Mouse (Mus musculus): ENCODE data around the gene Apbb1ip.

The Apbb1ip gene

DNA sequence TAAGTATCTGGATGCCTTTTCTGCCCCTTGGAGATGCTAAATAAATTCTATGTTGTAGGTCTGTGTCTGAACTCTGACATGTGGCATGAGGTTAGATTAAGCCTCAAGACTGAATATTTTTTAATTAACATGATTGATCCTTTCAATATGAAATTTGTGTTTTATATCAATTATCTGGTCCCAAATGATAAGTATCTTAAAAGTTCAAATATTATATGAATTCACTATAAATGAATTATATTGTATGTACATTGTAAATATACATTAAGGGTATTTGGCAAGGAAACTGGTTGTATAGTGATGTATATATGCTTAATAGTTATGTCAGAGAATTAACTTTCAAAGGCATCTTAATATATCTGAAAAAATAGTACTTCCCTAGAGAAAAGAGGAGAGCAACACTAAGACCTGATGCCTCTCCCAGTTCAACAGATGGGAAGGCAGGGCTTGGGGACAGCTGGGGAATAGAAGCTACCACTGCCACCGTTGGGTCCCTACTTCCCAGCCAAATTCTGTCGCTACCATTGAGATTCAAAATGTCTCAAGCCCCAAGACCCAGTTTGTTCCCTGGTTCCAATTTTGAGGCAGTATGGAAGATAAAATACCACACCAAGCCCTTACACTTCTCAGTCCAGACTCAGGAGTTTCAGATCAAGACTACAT, 2.8 kb downstream of the Apbb1ip start:
- DNase-seq: no peak

DNA sequence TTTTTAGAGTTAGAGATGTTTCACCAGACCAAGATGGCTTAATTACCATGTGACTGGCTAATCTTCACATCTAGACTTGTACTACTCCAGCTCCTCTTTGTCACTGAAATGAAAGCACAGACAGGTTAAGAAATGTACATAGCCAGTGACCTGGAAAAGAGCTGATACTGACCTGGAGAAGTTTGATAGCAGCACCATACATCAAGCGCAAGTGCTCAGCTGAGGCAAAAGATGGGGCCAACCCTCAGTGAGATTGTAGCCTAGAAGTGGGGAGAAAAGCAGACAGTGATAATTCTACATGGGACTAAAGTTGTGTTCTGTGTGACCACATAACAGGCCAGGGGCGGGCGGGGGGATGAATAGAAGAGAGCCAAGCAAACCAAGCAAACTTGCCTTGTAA, 3.9 kb downstream of the Apbb1ip start:
- DNase-seq: no peak

GRCm38 (mm10) chr2:22780884-22781283, 7.0 kb downstream of the Apbb1ip start:
- no peak for DNase-seq

GRCm38 (mm10) chr2:22781387-22782009, 7.6 kb downstream of the Apbb1ip start:
- DNase-seq: no peak

- no peak for DNase-seq
These were observed 8.2 kb downstream of the Apbb1ip start for GRCm38 (mm10) chr2:22782057-22782456.

- DNase-seq: no peak
These were observed 9.3 kb downstream of the Apbb1ip start for GRCm38 (mm10) chr2:22783137-22783638.

GRCm38 (mm10) chr2:22784186-22784585, 10.3 kb downstream of the Apbb1ip start:
- peak in 1 of 2 experiments; percentile 26 for DNase-seq

GRCm38 (mm10) chr2:22784771-22785170, 10.9 kb downstream of the Apbb1ip start:
- no peak for DNase-seq

GRCm38 (mm10) chr2:22788658-22789057, 14.8 kb downstream of the Apbb1ip start:
- no peak for DNase-seq

- no peak for DNase-seq
These were observed 15.7 kb downstream of the Apbb1ip start for GRCm38 (mm10) chr2:22789576-22789975.

- DNase-seq: no peak
These were observed 16.5 kb downstream of the Apbb1ip start for GRCm38 (mm10) chr2:22790435-22790834.

DNA sequence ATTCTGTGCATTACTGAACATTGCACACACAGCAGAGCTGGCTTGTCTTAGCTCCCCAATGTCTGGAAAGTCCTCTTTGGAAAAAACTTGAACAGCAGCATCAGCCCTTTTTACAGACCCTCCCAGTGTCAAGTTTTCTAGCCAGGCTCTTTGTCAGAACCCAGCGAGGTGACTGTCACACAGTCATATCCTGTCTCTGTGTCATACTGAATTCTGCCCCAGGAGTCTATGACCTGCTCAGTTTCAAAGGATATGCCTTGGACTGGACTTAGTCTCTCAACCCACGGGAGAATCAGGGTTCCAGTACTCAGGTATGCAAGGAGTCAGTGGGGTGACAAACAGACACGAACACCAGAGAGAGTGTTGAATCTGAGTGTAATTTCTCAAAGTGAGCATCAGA, 21.2 kb downstream of the Apbb1ip start:
- no peak for DNase-seq

DNA sequence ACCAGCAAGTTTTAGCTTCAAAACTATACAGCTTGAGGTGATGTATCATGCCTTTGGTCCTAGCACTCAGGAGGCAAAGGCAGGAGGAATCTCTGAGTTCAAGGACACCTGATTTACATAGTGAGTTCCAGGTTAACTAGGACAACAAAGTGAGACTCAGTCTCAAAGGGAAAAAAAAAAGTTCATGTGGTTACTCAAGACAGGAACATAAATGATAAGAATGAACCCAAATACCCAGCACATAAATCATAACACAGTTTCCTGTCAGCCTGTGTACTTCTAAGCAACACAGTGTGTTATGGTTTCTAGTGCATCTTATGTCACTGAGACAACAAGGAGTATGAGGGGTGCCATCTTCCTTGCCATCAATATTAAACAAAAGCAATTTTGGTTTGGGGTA, 22.6 kb downstream of the Apbb1ip start:
- DNase-seq: no peak

DNA sequence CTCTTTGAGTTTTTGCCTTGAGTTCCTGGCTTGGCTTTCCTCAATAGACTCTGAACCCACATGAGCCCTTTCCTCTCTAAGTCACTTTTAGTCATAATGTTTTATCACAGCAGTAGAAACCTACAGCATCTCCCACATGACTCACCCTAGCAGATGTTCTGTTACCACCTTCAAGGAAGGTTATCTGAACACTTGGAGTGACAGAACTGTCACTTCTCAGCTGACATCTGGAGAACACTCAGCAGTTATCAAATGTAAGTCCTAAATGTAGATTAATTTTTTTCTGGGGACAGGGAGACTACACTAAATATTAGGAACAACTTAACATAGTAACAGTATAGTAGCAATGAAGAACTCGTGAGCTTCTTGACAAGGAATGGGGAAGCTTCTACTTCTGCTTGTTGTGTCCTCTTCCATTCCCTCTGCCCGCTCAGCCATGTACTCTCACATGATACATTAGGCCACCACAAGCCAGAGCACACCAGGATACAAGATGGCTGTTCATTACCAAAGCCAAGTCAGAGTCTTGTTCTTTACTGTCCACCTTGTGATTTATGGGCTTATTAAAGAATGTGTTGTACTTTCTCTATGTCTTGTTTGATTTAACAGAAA, 25.6 kb downstream of the Apbb1ip start:
- DNase-seq: no peak

DNA sequence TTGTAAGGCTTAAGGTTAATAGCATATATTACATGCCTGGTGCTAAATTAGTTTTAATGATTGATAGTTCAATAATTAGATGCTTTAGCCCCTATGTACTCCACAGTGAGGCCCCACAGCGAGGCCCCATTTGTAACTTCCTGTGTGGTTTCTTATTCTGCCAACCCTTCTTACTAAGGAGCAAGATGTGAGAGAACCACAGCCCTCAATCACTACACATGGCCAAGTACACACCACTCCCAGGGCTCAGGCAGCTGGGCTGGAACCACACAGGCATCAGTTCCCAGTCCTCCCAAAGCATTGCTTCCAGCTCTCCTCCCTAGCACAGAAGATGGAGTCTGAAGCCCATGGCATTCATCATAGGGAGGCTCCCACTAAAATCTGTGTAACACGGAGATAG, 31.7 kb downstream of the Apbb1ip start:
- DNase-seq: no peak

DNA sequence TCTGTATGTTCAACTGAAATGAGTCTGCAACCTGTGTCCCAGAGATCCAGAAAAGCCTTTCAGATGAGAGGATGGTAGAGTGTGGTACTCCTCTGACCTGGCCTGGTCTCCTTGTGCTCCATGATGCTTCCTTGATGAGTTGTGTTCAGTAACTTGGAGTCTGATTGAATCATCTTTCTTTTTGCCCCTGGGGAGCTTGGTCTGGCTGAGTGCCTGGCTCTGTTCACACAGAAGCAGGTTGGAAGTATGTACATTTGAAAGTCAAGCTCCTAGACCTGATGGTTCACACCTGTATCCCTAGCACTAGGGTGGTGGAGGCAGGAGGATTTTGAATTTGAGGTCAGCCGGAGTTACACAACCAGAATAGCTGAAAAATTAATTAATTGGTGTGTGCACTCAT, 32.7 kb downstream of the Apbb1ip start:
- no peak for DNase-seq

- DNase-seq: peak; percentile 27 to 28
These were observed 33.4 kb downstream of the Apbb1ip start for GRCm38 (mm10) chr2:22807312-22807711.

GRCm38 (mm10) chr2:22810851-22811250, 37.0 kb downstream of the Apbb1ip start:
- peak; percentile 46 for DNase-seq

DNA sequence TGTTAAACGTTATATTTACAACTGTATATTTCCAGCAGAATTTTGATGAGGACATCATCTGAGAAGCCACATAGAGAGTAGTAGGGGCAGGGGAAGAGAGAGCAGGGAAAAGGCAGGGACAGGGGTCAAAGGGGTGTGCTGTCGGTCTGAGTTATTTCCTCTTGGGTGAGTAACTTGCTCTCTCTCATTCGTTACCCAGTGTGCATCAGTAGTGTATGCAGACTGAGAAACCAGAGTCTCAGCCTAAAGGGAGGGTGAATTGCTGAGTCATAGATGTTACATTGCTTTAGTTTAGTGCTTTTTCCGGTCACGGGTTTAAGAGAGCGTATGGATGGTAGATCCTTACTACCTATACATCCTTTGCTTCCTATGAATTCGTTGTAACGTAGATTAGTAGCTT, 37.6 kb downstream of the Apbb1ip start:
- DNase-seq: no peak

DNA sequence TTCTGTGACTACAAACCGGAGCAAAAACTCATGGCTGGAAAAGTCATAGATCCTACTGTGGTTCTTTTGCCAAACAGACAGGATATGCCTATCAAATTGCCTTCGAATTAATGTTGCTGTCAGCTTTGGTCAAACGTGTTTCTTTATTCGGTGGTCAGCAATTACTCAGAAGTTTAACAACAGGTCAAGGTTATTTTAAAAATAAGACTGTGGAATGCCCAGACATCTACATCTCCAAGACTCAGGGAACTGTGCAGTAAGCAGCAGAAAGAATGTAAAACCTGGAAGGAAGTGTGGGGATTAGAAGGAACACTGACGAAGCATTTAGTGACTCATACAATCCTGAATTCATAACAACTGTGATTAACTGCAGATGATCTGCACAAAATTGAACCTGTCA, 40.0 kb downstream of the Apbb1ip start:
- no peak for DNase-seq

GRCm38 (mm10) chr2:22815674-22816073, 41.8 kb downstream of the Apbb1ip start:
- no peak for DNase-seq

GRCm38 (mm10) chr2:22816231-22816630, 42.3 kb downstream of the Apbb1ip start:
- DNase-seq: no peak

DNA sequence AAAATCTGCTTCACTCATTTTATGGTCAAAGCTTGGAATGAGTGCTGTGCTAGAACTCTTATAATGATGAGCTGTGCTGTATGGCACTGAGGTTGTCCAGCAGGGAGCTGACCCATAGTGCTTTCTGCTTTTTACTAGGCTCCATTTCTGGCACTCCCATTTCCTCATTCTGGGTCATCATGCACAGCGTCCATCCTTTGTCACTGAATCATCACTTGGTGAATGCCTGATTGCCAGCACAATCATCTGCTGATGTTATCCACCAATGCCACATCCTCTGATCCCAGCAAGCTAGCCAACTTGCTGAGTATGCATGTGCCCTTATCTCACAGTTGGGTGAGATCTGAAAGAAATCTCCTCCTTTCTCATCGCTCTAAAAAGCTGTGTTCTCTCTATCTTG, 48.4 kb downstream of the Apbb1ip start:
- DNase-seq: no peak

DNA sequence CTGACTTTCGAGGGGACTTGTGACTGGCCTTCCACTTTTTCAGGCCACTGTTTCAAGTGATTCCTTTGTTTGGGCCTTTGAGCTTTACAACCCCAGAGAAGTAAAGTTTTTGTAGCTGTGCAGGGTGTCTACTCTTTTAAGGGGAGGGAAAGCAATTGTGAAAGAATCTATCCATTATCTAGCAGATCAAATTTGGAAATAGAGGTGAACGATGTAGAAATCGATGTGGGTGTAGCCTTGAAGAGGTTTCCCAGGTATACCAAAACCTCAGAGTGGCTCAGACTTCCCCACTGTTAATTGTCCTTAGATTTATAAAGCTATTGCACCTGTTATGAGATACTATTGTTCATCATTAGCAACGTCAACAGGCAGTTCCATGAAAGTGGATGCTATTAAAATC, 71.6 kb downstream of the Apbb1ip start:
- DNase-seq: no peak
